17 mouse cellular contexts compared by ENCODE assay signal in the genomic region with DNA sequence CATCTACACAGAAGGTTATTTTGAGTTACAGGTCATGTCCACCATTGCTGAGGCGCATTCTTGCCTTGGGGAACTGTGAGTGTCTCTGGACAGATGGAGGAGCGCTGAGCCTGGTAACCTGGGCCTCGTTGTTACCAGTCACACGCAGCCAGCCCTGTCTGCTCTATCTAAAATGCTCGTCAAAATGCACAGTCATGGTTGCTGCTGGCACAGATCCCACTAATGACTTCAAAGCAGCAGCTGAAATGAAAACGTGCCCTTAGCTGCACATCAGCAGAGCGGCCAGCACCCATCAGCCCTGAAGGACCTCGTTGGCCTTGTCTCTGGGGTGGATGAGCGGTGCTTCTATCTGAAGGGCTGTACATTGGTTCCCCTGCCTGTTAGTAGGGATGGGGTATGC.
DNase-seq lines count a peak whose midpoint lies in the region; ATAC-seq lines count a peak whose summit lies in the region.
"Had no signal": no experiment of that assay in that cellular context is flagged by ENCODE, and none has a peak within 500 bp of the region (broad histone marks: within the 10 kb centered on the region; RNA-seq: fewer than 3 reads in every experiment).

No protein-coding gene starts in this region.

- H3K27me3 ChIP-seq in midbrain, embryonic 14.5 days (ENCODE audit: control insufficient read depth, insufficient read depth, low read length): no peaks in the 10 kb centered on the region
- no peaks in the 10 kb centered on the region for H3K27me3 ChIP-seq in midbrain, embryonic 11.5 days (ENCODE audit: control insufficient read depth, insufficient read depth, low read length)
- H3K27me3 ChIP-seq in heart, embryonic 12.5 days (replicated peaks): no peaks in the 10 kb centered on the region
- H3K27me3 ChIP-seq in hindbrain, embryonic 14.5 days (ENCODE audit: control insufficient read depth, insufficient read depth, low read length): no peaks in the 10 kb centered on the region
- H3K27me3 ChIP-seq: embryonic facial prominence, embryonic 15.5 days; heart, embryonic 15.5 days; limb, embryonic 15.5 days; midbrain, embryonic 12.5 days; neural tube, embryonic 12.5 days had no signal

- DNase-seq in cerebellum, adult 9-11 months: peak; percentile 46
- DNase-seq in midbrain, embryonic 14.5 days: peak; percentile 43
- DNase-seq in midbrain, embryonic 11.5 days (ENCODE audit: low spot score, missing footprints): no peak
- DNase-seq in adrenal gland, postnatal 14 days: peak; percentile 30
- DNase-seq in hindbrain, embryonic 14.5 days (ENCODE audit: low spot score): no peak
- DNase-seq: lung, adult 2 months; retina, postnatal 1 day; thymus, postnatal 14 days had no signal

- H3K36me3 ChIP-seq in midbrain, embryonic 14.5 days (ENCODE audit: control insufficient read depth, insufficient read depth, low read length): no peaks in the 10 kb centered on the region
- no peaks in the 10 kb centered on the region for H3K36me3 ChIP-seq in midbrain, embryonic 11.5 days (ENCODE audit: control insufficient read depth, insufficient read depth, low read length)
- no peaks in the 10 kb centered on the region for H3K36me3 ChIP-seq in heart, embryonic 12.5 days
- H3K36me3 ChIP-seq in hindbrain, embryonic 14.5 days (replicated peaks; ENCODE audit: control insufficient read depth, insufficient read depth): no peaks in the 10 kb centered on the region
- H3K36me3 ChIP-seq: embryonic facial prominence, embryonic 15.5 days; heart, embryonic 15.5 days; limb, embryonic 15.5 days; midbrain, embryonic 12.5 days; neural tube, embryonic 12.5 days had no signal

- no peak overlapping the region for H3K4me3 ChIP-seq in midbrain, embryonic 14.5 days (replicated peaks; ENCODE audit: low read depth, low read length)
- no peak overlapping the region for H3K4me3 ChIP-seq in midbrain, embryonic 11.5 days (ENCODE audit: low read depth, low read length)
- no peak overlapping the region for H3K4me3 ChIP-seq in heart, embryonic 12.5 days
- no peak overlapping the region for H3K4me3 ChIP-seq in hindbrain, embryonic 14.5 days (replicated peaks; ENCODE audit: low read length)
- H3K4me3 ChIP-seq: embryonic facial prominence, embryonic 15.5 days; heart, embryonic 15.5 days; limb, embryonic 15.5 days; midbrain, embryonic 12.5 days; neural tube, embryonic 12.5 days had no signal

- no peak overlapping the region for H3K4me2 ChIP-seq in midbrain, embryonic 14.5 days (ENCODE audit: low read length)
- no peak overlapping the region for H3K4me2 ChIP-seq in midbrain, embryonic 11.5 days
- H3K4me2 ChIP-seq in heart, embryonic 12.5 days: no peak overlapping the region
- H3K4me2 ChIP-seq in hindbrain, embryonic 14.5 days (replicated peaks): no peak overlapping the region
- H3K4me2 ChIP-seq: embryonic facial prominence, embryonic 15.5 days; heart, embryonic 15.5 days; limb, embryonic 15.5 days; midbrain, embryonic 12.5 days; neural tube, embryonic 12.5 days had no signal

- 76% methylated on average over 9 of the region's 9 CpGs for WGBS in midbrain, embryonic 14.5 days
- 90% methylated on average over 9 of the region's 9 CpGs for WGBS in midbrain, embryonic 11.5 days
- 65% methylated on average over 9 of the region's 9 CpGs for WGBS in heart, embryonic 12.5 days
- WGBS in hindbrain, embryonic 14.5 days: 72% methylated on average over 9 of the region's 9 CpGs

- H3K9ac ChIP-seq in midbrain, embryonic 14.5 days (replicated peaks; ENCODE audit: low read length): no peak overlapping the region
- no peak overlapping the region for H3K9ac ChIP-seq in midbrain, embryonic 11.5 days (ENCODE audit: low read length)
- no peak overlapping the region for H3K9ac ChIP-seq in heart, embryonic 12.5 days
- H3K9ac ChIP-seq in hindbrain, embryonic 14.5 days: no peak overlapping the region
- H3K9ac ChIP-seq: embryonic facial prominence, embryonic 15.5 days; heart, embryonic 15.5 days; limb, embryonic 15.5 days; midbrain, embryonic 12.5 days; neural tube, embryonic 12.5 days had no signal

- no peaks in the 10 kb centered on the region for H3K4me1 ChIP-seq in midbrain, embryonic 14.5 days (ENCODE audit: control insufficient read depth, insufficient read depth, low read length)
- H3K4me1 ChIP-seq in midbrain, embryonic 11.5 days (ENCODE audit: control insufficient read depth, insufficient read depth, low read length): no peaks in the 10 kb centered on the region
- 0 out of 2 replicates have a peak, but pooled peaks cover 5% of the 10 kb centered on the region for H3K4me1 ChIP-seq in heart, embryonic 12.5 days (replicated peaks)
- H3K4me1 ChIP-seq in hindbrain, embryonic 14.5 days (replicated peaks; ENCODE audit: control insufficient read depth, insufficient read depth, low read length): no peaks in the 10 kb centered on the region
- H3K4me1 ChIP-seq: embryonic facial prominence, embryonic 15.5 days; heart, embryonic 15.5 days; limb, embryonic 15.5 days; midbrain, embryonic 12.5 days; neural tube, embryonic 12.5 days had no signal

- H3K9me3 ChIP-seq in midbrain, embryonic 14.5 days (ENCODE audit: control insufficient read depth, low read length): no peaks in the 10 kb centered on the region
- H3K9me3 ChIP-seq in midbrain, embryonic 11.5 days (ENCODE audit: control insufficient read depth, low read length): no peaks in the 10 kb centered on the region
- no peaks in the 10 kb centered on the region for H3K9me3 ChIP-seq in heart, embryonic 12.5 days (replicated peaks)
- H3K9me3 ChIP-seq in hindbrain, embryonic 14.5 days (ENCODE audit: control insufficient read depth, low read length): no peaks in the 10 kb centered on the region
- H3K9me3 ChIP-seq: embryonic facial prominence, embryonic 15.5 days; heart, embryonic 15.5 days; limb, embryonic 15.5 days; midbrain, embryonic 12.5 days; neural tube, embryonic 12.5 days had no signal

- no peak overlapping the region for H3K27ac ChIP-seq in midbrain, embryonic 14.5 days (replicated peaks; ENCODE audit: low read depth, low read length)
- H3K27ac ChIP-seq in midbrain, embryonic 11.5 days (ENCODE audit: low read depth, low read length): no peak overlapping the region
- no peak overlapping the region for H3K27ac ChIP-seq in heart, embryonic 12.5 days (ENCODE audit: poor library complexity, severe bottlenecking)
- H3K27ac ChIP-seq in hindbrain, embryonic 14.5 days: no peak overlapping the region
- H3K27ac ChIP-seq: embryonic facial prominence, embryonic 15.5 days; heart, embryonic 15.5 days; limb, embryonic 15.5 days; midbrain, embryonic 12.5 days; neural tube, embryonic 12.5 days had no signal

- ATAC-seq in cerebellum, adult (ENCODE audit: insufficient number of reproducible peaks, low FRiP score, low TSS enrichment): no peak
- no peak for ATAC-seq in midbrain, embryonic 14.5 days (ENCODE audit: low FRiP score, low TSS enrichment)
- no peak for ATAC-seq in midbrain, embryonic 11.5 days (ENCODE audit: low FRiP score)
- ATAC-seq in megakaryocyte progenitor cell, adult 5-6 weeks (replicated peaks; ENCODE audit: poor library complexity): peak; percentile 74
- ATAC-seq in heart, embryonic 12.5 days (ENCODE audit: insufficient number of reproducible peaks, low FRiP score): no peak
- ATAC-seq in hindbrain, embryonic 14.5 days (ENCODE audit: low FRiP score): no peak
- ATAC-seq: hindbrain, embryonic 16.5 days had no signal

Comparison
In these comparisons a context has a peak if more than half of its experiments do, and no peak if none do; other contexts are left out.
1. DNase-seq: peak in cerebellum, adult 9-11 months (single experiment), midbrain, embryonic 14.5 days (single experiment) and adrenal gland, postnatal 14 days (single experiment); none in midbrain, embryonic 11.5 days (single experiment) and hindbrain, embryonic 14.5 days (single experiment).